Mouse (Mus musculus) cortical plate, adult 2 months (tissue): Measurements from ENCODE around the gene 1700037C18Rik.

Source experiments
- CTCF ChIP-seq: fragments of 200-500 bp; IDR thresholded peaks from 2 replicates; pipeline ENCODE4 v1.5.1; 2011; ENCODE audit warnings: mild to moderate bottlenecking, control low read depth, low read length; ENCODE audit not compliant: insufficient read depth; ENCODE audit errors: extremely low read depth
- POLR2A ChIP-seq: fragments of 200-500 bp; IDR thresholded peaks from 2 replicates; pipeline ENCODE4 v1.6.1; 2011; ENCODE audit warnings: mild to moderate bottlenecking, low read length, control low read depth; ENCODE audit not compliant: insufficient read depth; ENCODE audit errors: extremely low read depth

- TF ChIP-seq POLR2A, result no peak
- no peak for TF ChIP-seq CTCF
These were observed 32.1 kb downstream of the 1700037C18Rik start for GRCm38 (mm10) chr16:3876346-3876745.
